Mouse (Mus musculus): ENCODE measurements around the gene Bola3.
A peak's percentile ranks its signal among the peaks of the same experiment; 100 is the strongest.

Bola3 gene

DNA sequence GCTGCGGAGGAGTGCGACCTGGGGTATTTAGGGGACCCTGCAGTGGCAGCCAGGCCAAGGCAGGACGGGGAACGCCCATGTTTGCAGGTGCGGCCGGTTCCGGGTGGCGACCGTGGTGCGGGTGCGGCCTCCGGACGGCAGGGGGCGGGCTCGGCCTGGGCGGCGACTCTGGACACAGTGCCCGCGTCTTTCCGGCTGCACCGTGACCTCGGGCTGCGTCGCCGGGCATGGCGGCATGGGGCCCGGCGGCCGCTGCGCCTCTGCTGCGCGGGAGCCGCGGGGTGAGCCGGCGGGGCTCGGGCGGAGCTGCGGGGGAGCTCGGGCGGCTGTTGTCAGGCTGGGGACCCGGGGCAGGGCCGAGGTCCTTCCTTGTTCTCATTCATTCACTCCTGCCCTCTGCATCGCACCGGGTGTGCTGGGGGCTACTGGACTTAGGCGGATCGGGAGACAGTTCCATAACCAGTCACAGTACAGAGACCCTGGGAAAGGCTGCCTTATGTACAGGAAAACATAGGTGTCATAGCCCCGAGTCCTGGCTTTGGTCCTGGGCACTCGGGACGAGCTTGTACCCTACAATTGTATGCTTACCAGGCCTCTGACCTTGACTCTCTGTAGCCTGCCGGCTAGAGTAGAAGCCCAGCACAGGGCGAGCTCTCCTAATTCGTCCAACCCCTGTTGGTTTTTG, 469 bp downstream of the Bola3 start:
- DNase-seq = peak; percentile 90

DNA sequence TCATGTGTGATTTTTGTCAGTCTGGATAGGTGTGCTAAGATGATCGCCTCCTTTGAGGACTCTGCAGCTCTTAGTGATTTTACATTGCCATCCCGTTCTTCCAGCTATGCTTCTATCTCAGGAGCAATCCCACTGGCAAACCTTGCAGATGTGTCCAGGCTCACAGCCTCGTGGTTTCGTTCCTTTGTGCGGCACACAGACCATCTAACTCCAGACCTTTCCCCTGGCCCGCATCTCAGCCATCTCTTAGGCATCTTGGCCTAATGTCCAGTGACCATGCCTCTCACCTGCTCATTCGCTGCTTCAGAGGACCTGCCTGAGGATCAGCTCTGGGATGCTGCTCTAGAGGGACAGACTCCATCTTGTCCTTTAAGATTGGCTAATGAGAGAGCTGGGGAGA, 1.2 kb downstream of the Bola3 start:
- DNase-seq = no peak

GRCm38 (mm10) chr6:83350851-83351405, 2.0 kb downstream of the Bola3 start:
- no peak for DNase-seq

GRCm38 (mm10) chr6:83351490-83352160, 2.7 kb downstream of the Bola3 start:
- no peak for DNase-seq

DNA sequence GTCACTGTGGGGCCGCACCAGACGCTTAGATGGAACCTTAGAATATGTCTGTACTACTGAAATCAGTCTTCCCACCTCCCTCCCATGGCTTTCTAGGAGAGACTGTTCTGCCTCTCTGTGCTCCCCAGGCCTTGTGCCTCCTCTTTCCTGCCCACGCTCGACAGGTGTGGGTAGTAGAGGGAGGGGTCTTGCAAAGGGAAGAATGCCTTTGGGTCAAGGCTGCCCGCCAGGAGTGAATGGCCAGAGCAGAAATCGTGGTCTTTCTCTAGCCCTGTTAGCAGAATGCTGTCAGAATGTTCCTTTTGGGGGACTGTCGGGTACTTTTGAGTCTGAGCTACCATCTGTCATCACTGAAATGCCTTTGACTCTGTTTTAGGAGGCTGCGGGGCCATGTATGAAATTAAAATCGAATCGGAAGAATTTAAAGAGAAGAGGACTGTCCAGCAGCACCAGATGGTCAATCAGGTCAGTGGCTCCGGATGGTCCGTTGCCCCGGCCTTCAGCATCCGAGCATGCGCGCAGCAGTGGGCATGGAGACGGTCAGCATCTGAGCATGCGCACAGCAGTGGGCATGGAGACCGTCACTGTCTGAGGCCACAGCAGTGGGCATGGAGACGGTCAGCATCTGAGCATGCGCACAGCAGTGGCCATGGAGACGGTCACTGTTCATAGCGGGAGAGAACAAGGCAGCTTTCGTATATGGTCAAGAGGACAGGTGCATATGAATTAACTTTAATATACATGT, 3.9 kb downstream of the Bola3 start:
- no peak for DNase-seq

GRCm38 (mm10) chr6:83354856-83355781, 6.2 kb downstream of the Bola3 start:
- DNase-seq = no peak

DNA sequence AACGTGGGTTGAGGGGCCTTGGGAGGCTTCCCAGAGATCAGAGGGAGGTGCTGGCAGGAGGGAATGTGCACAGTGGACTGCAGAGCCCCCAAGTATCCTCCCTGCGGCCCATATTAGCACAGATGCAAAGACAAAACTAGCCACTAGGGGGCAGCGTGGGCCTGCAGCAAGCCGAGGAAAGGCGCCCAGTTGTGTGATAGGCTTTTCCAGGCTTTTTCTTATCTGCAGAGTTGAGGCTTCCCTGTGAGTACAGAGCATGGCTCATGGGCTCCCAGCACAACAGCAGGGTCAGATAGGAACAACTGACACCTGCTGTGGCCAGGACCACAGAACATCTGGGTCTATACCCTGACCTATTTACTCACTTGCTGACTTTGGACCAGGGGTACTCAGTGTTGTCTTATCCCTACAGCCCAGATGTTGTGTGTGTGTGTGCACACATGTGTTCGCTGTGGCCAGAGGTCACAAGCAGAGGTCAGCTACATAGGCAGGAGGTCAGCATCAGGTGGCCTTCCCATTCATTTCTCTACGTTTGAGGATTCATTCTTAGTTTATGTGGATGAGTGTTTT, 7.7 kb downstream of the Bola3 start:
- DNase-seq = peak; percentile 86

DNA sequence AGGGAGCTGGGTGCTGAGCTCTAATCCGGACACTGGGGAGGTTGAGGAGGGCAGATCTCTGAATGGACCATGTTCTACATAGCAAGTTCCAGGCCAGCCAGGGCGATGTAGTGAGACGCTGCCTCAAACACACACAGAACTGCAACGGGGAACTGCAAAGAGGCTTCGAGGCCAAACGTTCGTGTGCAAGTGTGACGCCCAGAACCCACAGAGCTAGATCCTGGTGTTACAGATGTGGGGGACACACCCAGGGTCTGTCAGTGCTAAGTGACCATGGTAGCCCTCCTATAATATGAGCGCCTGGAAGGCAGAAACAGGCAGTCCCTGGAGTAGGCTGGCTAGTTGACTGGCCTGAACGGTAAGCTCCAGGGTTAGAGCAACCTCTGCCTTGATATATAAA, 8.5 kb downstream of the Bola3 start:
- no peak for DNase-seq

- DNase-seq = no peak
These were observed 12.7 kb downstream of the Bola3 start for GRCm38 (mm10) chr6:83361523-83362248.

DNA sequence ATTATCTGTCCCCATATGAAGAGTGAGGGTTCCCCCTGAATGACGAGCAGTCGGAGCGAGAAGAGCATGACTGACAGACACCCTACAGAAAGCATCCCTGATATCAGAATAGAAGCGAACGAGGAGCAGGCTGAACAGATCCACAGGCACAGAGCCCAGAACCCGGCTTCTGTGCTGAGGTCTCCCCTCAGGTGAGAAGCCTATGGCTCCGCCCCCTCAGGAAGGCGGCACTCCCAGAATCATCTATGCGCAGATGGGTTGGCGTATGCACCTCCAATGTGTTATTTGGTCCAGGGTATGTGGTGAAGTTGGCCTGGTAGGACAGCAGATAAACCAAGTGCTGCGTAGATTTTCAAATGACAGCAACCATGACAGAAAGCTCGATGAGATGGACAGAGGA, 14.1 kb downstream of the Bola3 start:
- no peak for DNase-seq

DNA sequence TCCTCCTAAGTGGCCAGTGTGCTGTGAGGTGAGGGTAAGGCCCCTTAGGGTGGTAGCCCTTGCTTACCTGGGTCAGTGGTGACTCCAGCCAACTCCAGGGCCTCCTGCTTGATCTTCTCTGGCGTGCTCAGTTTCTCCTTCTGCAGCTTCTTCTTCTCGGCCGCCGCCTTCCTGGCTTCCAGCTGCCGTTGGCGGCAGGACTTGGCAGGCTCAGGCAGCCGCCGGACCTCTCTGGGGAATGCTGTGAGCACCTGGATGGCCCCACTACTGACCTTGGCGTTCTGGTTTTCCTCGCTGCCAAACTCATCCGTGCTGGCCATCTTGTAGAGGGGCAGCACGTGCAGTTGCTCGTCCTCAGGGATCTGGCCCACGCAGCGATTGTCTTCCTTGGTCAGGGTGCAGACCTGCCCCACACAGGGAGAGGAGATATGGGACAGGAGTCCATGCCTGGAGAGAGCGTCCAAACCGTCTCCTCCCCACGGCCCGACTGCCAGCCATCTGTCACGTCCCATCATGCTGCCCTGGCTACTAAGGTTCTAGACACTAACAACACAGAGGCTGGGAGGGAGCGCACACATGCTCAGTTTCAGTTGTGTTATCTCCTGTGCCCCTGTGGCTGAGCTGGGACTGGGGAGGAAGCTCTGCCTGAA, 21.5 kb downstream of the Bola3 start:
- DNase-seq = no peak

- DNase-seq = no peak
These were observed 22.4 kb downstream of the Bola3 start for GRCm38 (mm10) chr6:83371350-83371749.

GRCm38 (mm10) chr6:83373704-83374300, 24.9 kb downstream of the Bola3 start:
- no peak for DNase-seq

DNA sequence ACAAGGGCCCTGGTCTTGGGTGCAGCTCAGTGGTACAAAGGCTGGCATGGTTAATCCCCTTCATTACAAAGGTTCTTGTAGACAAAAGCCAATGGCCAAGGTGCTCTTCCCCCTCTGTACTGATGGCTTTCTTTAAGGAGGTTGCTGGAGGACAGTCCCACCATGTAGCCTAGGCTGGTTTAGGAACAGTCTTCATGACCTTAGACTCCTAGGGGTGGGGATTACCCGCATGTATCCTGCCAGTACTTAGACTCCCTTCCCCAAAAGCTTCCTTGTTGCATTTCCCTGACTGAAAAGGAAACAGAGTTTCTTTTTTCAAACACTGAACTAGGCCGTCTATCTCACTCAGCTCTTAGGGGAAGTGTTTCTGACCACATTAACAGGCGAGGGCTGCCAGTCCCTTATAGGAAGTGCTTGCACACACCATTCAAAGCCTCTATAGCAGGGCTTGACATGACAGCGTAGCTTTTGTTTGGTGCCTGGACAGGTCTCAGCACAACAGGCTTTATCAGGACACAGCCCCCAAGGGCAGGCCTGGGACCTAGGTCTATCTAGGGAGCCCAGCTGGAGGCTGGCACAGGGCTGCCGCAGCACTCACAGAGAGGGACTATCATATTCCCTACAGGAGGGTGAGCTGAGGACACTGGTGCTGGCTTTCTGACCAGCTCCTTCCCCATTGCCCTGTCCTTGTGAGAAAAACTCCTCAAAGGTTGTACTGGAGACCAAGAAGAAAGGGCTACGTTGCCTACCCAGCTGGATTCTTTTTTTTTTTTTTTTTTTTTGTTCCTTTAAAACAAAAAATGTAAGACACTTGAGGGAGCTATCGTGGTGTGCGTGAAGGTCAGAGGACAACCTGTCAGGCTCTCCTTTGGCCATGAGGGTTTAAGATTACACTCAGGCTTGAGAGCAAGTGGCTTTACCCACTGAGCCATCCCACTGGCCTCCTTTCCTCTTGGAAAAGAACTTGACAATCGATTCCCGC, 32.9 kb downstream of the Bola3 start:
- DNase-seq = no peak

DNA sequence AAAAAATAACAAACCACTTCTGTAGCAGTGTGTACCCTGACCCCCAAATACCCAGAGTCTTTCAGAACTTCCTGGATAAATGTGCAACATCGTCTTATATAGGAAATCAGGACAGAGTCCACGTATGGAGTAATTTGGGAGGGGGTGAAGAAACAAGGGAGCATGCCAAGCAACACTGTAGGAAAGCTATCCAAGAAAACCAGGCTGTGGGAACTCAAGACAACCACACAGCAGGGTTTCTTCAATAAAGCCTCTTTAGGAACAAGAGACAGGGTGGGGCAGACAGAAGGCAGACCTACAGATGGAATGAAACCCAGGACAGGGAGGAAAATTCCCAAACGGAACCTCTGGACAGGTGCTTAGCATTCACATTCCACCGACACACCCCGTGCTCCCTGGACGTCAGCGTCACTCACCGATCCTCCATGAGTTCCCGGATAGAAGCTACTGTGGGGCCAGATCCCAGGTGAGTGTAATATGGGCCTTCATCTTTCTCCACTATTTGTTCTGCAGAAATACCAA, 36.7 kb downstream of the Bola3 start:
- DNase-seq = no peak

DNA sequence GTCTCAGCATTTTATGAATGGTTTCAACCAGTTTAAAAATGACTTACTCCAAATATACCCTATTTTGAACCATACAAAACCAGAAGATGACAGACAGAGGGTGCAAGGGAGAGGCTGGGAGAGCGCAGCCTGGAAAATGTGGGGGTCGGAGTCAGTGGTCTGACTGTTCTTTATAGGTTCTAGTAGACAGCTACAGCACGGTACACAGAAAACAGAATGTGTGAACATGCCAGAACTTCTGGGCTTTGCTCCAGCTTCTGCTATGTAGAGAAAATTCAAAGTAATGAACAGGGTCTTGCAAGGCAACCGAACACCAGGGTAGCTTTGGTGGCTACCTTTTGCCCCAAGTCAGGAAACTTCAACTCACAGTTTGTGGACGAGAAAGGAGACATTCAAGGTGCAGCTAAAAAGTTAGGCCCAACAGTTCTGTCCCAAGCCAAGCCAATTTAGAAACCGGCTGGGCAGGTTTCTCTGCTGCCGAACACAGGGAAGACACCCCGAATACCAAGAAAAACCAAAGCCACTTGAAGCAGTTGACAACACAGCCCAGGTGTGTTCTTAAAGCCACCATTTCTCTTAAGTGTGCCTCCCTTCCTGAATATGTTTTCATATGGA, 43.3 kb downstream of the Bola3 start:
- no peak for DNase-seq

- DNase-seq = no peak
These were observed 45.2 kb downstream of the Bola3 start for GRCm38 (mm10) chr6:83394122-83394521.

GRCm38 (mm10) chr6:83395544-83396229, 46.7 kb downstream of the Bola3 start:
- no peak for DNase-seq

All from retina, postnatal 1 day (tissue).